Mouse (Mus musculus) subcutaneous adipose tissue, adult 2 months (tissue): ENCODE results near the gene Polr2h. TPM values are rescaled to one million over a fixed set of nuclear protein-coding genes. Genes with fewer than 3 reads are reported as not detected.

ENCODE experiments used
- polyA plus RNA-seq: library from polyadenylated mRNA; depleted of rRNA; stranded (reverse); fragments of >200 nt; gene quantifications from 2 replicates; pipeline ENCODE4 v1.2.3, GENCODE M21; 2012; ENCODE audit warnings: low replicate concordance; rRNA removed

Polr2h gene
- polyA plus RNA-seq = 14.3 and 27.0 TPM in 2 replicates

DNA sequence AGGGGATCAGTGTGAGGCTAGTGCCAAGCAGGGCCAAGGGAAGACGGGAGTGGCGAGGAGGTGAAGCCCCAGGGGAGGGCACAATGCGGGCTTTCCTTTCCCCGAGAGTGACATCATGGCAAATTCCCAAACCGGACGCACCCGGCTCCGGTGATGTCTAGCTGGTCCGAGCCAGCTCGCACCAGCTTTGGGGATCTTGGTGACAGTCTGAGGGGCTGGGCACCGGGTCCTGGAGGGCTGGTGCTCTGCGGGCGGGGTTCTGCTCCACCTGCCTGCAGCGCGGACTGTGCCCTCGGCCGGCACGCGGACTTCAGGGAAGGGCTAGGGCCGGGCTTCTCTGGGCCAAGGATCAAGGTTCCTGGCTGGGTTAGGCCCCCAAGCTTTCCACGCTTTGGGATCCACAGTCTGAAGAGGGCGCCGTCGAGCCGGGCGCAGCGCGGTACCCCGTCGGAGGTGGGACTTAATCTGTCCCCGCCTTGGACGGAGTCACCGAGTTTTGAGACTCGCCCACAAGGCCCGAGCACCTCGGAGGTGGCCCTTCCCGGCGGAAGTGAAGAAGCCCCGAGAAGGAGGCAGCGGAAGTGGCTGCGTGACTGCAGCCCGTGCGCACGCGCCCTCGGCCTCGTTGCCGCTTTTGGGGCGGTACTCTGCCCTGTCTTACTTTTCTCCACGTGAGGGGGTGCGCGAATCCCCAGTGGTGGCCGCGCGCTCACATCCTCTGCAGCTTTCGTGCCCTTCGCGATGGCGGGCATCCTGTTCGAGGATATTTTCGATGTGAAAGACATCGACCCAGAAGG, at the start of gene Polr2h, which contains the start of gene Clcn2:
Polr2h (plus strand) TSS at position 485 of the 797 bp plus-strand sequence.
Clcn2 (minus strand) TSS at position 566 of the 797 bp plus-strand sequence.

DNA sequence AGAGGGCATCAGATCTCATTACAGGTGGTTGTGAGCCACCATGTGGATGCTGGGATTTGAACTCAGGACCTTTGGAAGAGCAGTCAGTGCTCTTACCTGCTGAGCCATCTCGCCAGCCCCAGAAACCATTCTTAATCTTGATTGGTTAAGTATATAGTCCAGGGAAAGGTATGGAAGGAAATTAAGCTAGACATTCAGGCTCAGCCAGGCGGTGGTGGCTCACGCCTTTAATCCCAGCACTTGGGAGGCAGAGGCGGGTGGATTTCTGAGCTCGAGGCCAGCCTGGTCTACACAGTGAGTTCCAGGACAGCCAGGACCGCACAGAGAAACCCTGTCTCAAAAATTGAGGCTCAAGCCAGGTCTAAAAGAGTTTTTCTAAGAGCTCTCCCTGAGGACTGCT, 49.5 kb upstream of the Polr2h start, which contains the start of gene Eif4g1:
Eif4g1 (plus strand) TSS at position 301 of the 400 bp plus-strand sequence.

GRCm38 (mm10) chr16:20693111-20693701, 24.3 kb upstream of the Polr2h start, which contains the start of gene Fam131a:
Gene Fam131a, plus strand, starts transcription at chr16:20693241.

GRCm38 (mm10) chr16:20732925-20733730, 15.7 kb downstream of the Polr2h start, which contains the start of gene Chrd:
Gene Chrd, plus strand, starts transcription at chr16:20733127.

GRCm38 (mm10) chr16:20733731-20734730, 16.6 kb downstream of the Polr2h start, which contains the start of gene Thpo:
Gene Thpo, minus strand, starts transcription at chr16:20734511.

Other genes starting within 250 kb of the Polr2h start
- gene Eif2b5, start 218.8 kb upstream of the Polr2h start, polyA plus RNA-seq = 33.5 and 37.2 TPM in 2 replicates
- gene Dvl3, start 200.7 kb upstream of the Polr2h start, polyA plus RNA-seq = 18.9 and 58.4 TPM in 2 replicates
- gene Ap2m1, start 182.2 kb upstream of the Polr2h start, polyA plus RNA-seq = 366 and 507 TPM in 2 replicates
- gene Abcf3, start 169.1 kb upstream of the Polr2h start, polyA plus RNA-seq = 43.3 and 60.9 TPM in 2 replicates
- 0.03 and 1.3 TPM in 2 replicates for gene Vwa5b2, start 128.2 kb upstream of the Polr2h start, polyA plus RNA-seq
- 16.2 and 24.2 TPM in 2 replicates for gene Eef1akmt4, start 106.1 kb upstream of the Polr2h start, polyA plus RNA-seq
- not detected in 2 replicates for gene Gm49333, start 106.1 kb upstream of the Polr2h start, polyA plus RNA-seq
- gene Alg3, start 105.9 kb upstream of the Polr2h start, polyA plus RNA-seq = 23.0 and 32.9 TPM in 2 replicates
- 6.2 and 7.9 TPM in 2 replicates for gene Camk2n2, start 96.4 kb upstream of the Polr2h start, polyA plus RNA-seq
- gene Ece2, start 87.8 kb upstream of the Polr2h start, polyA plus RNA-seq = 0.69 and 17.0 TPM in 2 replicates
- gene Psmd2, start 66.0 kb upstream of the Polr2h start, polyA plus RNA-seq = 122 and 129 TPM in 2 replicates
- 409 and 459 TPM in 2 replicates for gene Eif4g1, start 49.4 kb upstream of the Polr2h start, polyA plus RNA-seq
- gene Fam131a, start 24.4 kb upstream of the Polr2h start, polyA plus RNA-seq = 7.6 and 18.4 TPM in 2 replicates
- 11.8 and 49.4 TPM in 2 replicates for gene Clcn2, start 81 bp downstream of the Polr2h start, polyA plus RNA-seq
- 13.6 and 27.1 TPM in 2 replicates for gene Chrd, start 15.5 kb downstream of the Polr2h start, polyA plus RNA-seq
- gene Thpo, start 16.8 kb downstream of the Polr2h start, polyA plus RNA-seq = 4.2 and 5.3 TPM in 2 replicates